Mouse (Mus musculus): ENCODE data around the gene Scn8a. TPM values are rescaled to one million over a fixed set of nuclear protein-coding genes. Genes with fewer than 3 reads are reported as not detected.

Gene Scn8a
- total and polyA plus RNA-seq, 3 experiments = 0.02 TPM; not detected in 2

DNA sequence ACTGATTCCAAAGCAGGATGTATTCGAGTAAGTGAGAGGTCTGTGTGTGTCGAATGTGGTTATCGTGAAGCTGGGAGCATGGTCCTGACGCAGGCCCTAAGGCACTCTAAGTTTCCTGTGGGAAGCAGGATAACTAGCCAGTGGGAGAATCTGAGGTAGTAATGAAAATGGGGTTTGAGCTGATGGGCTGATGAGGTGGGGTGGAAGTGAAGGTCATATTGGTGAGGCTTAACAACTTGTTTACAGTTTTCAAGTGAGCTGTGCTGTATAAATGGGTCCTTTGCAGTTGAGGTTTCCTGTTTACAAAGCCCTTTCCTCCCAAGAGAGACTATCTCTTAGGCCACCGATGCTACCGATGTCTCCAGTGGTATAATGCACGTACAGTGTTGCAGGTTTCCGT is 36.1 kb downstream of the Scn8a start:
- WGBS = 36% methylated on average over 8 of the region's 8 CpGs
- intact Hi-C loops (cut with DNase I) = no loop called here

DNA sequence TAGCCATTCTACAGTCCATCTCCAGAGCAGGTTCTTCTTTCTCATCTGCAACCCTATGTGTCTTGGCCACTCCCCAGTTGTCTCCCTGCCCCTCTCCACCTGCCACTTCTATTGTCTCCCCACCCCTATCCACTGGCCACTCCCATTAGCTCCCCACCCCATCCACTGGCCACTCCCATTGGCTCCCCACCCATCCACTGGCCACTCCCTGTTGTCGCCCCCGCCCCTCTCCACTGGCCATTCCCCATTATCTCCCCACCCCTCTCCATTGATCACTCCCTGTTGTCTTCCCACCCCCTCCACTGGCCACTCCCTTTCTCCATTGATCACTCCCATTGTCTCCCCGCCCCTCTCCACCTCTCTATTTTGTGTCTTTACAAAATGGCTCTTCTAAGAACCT is 39.2 kb downstream of the Scn8a start:
- no peak overlapping the region for H3K4me3 ChIP-seq
- no peak overlapping the region for H3K9ac ChIP-seq (ENCODE audit: low read depth, low read length)
- TF ChIP-seq EP300 (IDR thresholded peaks at IDR 0.05; ENCODE audit: insufficient read depth, low read depth, low read length) (no peak), CTCF (IDR thresholded peaks at IDR 0.05) (no peak), POLR2A (IDR thresholded peaks at IDR 0.05; ENCODE audit: insufficient read depth, low read depth, low read length) (no peak)
- no peaks in the 10 kb centered on the region for H3K36me3 ChIP-seq (ENCODE audit: control insufficient read depth, insufficient read depth, low read length)
- intact Hi-C loops (cut with DNase I) = no loop called here
- no peaks in the 10 kb centered on the region for H3K27me3 ChIP-seq (ENCODE audit: control insufficient read depth, insufficient read depth, low read length)
- H3K79me2 ChIP-seq (replicated peaks; ENCODE audit: control insufficient read depth, insufficient read depth, low read length) = no peaks in the 10 kb centered on the region
- no peak for DNase-seq
- WGBS = 65% methylated on average over 3 of the region's 3 CpGs
- H3K27ac ChIP-seq = no peak overlapping the region
- H3K4me1 ChIP-seq (ENCODE audit: control insufficient read depth, insufficient read depth, low read length) = no peaks in the 10 kb centered on the region; the same call in 1 of the 2 replicates

More for the DNA sequence above, 36.1 kb downstream of the Scn8a start:
- Histone ChIP-seq H3K27ac (no peak overlapping the region), H3K4me1 (ENCODE audit: control insufficient read depth, insufficient read depth, low read length) (no peaks in the 10 kb centered on the region; the same call in 1 of the 2 replicates), H3K36me3 (ENCODE audit: control insufficient read depth, insufficient read depth, low read length) (no peaks in the 10 kb centered on the region), H3K9ac (ENCODE audit: low read depth, low read length) (no peak overlapping the region), H3K27me3 (ENCODE audit: control insufficient read depth, insufficient read depth, low read length) (no peaks in the 10 kb centered on the region), H3K79me2 (replicated peaks; ENCODE audit: control insufficient read depth, insufficient read depth, low read length) (no peaks in the 10 kb centered on the region), H3K4me3 (no peak overlapping the region)
- no peak for DNase-seq
- TF ChIP-seq CTCF (IDR thresholded peaks at IDR 0.05) = no peak

DNA sequence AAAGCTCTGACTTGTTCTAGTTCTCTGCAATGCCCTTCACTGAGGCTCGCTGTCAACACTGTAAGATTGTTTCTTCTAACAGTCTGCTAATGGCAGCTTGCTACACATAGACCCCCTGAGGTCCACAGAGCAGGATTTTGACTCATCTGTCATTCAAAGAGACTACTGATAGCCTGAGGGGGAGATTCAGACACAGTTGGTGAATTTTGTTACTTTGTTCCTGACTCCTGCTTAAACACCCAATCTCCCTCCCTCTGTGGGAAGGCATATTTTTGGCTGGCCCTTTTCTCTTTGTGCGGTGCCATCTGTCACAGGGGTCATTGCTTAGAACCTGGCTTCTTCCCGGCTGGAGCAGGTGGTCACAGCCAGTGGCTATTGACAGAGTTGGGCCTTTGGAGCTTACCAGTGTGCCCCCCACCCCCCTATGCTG is 40.1 kb downstream of the Scn8a start:
- Histone ChIP-seq H3K27me3 (ENCODE audit: control insufficient read depth, insufficient read depth, low read length) (no peaks in the 10 kb centered on the region), H3K79me2 (replicated peaks; ENCODE audit: control insufficient read depth, insufficient read depth, low read length) (no peaks in the 10 kb centered on the region), H3K27ac (no peak overlapping the region), H3K9ac (ENCODE audit: low read depth, low read length) (no peak overlapping the region), H3K4me3 (no peak overlapping the region), H3K36me3 (ENCODE audit: control insufficient read depth, insufficient read depth, low read length) (no peaks in the 10 kb centered on the region), H3K4me1 (ENCODE audit: control insufficient read depth, insufficient read depth, low read length) (no peaks in the 10 kb centered on the region; the same call in 1 of the 2 replicates)
- no peak for TF ChIP-seq POLR2A (IDR thresholded peaks at IDR 0.05; ENCODE audit: insufficient read depth, low read depth, low read length)
- no peak for TF ChIP-seq EP300 (IDR thresholded peaks at IDR 0.05; ENCODE audit: insufficient read depth, low read depth, low read length)
- TF ChIP-seq CTCF (IDR thresholded peaks at IDR 0.05) = no peak
- 59% methylated on average over 3 of the region's 3 CpGs for WGBS
- DNase-seq = no peak
- intact Hi-C loops (cut with DNase I) = no loop called here

DNA sequence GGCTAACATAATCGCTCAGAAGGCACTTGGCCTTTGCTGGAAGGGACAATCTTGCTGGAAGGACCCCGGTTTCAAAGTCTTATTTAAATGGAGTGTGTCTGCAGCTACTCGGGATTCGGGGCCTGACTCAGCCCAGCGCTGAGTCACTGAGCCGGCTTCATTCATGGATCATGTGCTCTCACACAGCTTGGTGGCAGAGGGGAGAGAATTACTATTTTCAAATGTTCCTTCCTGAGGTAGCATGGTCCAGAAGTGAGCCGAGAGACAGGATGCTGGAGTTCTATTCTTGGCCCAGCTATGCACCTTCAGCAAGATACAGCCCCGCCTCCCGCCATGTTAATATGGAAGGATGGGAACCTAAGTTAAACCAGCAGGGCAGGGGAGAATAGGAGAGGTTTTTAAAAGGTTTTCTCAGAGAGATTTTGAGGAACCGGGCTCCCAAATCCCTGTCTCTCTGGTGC is 40.8 kb downstream of the Scn8a start:
- no peak for DNase-seq
- TF ChIP-seq EP300 (IDR thresholded peaks at IDR 0.05; ENCODE audit: insufficient read depth, low read depth, low read length) = no peak
- no peak for TF ChIP-seq CTCF (IDR thresholded peaks at IDR 0.05)
- no peak for TF ChIP-seq POLR2A (IDR thresholded peaks at IDR 0.05; ENCODE audit: insufficient read depth, low read depth, low read length)
- H3K79me2 ChIP-seq (replicated peaks; ENCODE audit: control insufficient read depth, insufficient read depth, low read length) = no peaks in the 10 kb centered on the region
- H3K27ac ChIP-seq = no peak overlapping the region
- intact Hi-C loops (cut with DNase I) = no loop called here
- H3K4me3 ChIP-seq = no peak overlapping the region
- 41% methylated on average over 10 of the region's 10 CpGs for WGBS
- H3K9ac ChIP-seq (ENCODE audit: low read depth, low read length) = no peak overlapping the region
- no peaks in the 10 kb centered on the region for H3K36me3 ChIP-seq (ENCODE audit: control insufficient read depth, insufficient read depth, low read length)
- H3K4me1 ChIP-seq (ENCODE audit: control insufficient read depth, insufficient read depth, low read length) = no peaks in the 10 kb centered on the region; the same call in 1 of the 2 replicates
- H3K27me3 ChIP-seq (ENCODE audit: control insufficient read depth, insufficient read depth, low read length) = peaks cover 1% of the 10 kb centered on the region; the same call in 1 of the 2 replicates

DNA sequence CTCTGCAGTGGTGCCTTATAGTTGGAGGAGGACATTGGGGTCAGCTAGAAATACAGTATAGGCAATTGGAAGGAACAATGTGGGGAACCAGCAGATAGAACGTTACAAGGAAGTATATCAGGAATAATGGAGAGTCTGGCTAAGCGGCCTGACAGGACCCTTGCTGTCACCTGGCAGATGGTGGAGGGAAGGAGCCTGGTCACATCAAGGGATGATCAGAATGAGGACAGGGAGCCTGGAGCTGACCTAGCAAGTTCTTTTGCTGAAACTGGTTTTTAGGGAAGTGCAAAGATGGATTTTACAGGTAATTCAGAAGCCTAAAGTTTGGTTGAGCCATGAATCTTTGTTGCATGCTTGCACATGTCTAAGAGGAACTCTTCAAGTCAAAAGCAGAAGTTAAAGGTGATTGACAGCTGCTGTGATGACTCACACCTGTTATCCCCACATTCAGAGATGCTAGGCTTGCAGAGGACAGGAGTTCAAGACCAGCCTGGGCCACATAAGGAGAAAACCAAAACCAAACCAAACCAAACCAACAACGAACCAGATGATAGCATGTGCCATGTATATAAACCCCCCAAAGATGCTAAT is 43.1 kb downstream of the Scn8a start:
- no peaks in the 10 kb centered on the region for H3K36me3 ChIP-seq (ENCODE audit: control insufficient read depth, insufficient read depth, low read length)
- intact Hi-C loops (cut with DNase I) = no loop called here
- WGBS = 74% methylated on average over 3 of the region's 3 CpGs
- H3K9ac ChIP-seq (ENCODE audit: low read depth, low read length) = no peak overlapping the region
- H3K27me3 ChIP-seq (ENCODE audit: control insufficient read depth, insufficient read depth, low read length) = peaks cover 1% of the 10 kb centered on the region; the same call in 1 of the 2 replicates
- TF ChIP-seq POLR2A (IDR thresholded peaks at IDR 0.05; ENCODE audit: insufficient read depth, low read depth, low read length) (no peak), EP300 (IDR thresholded peaks at IDR 0.05; ENCODE audit: insufficient read depth, low read depth, low read length) (no peak), CTCF (IDR thresholded peaks at IDR 0.05) (no peak)
- no peak overlapping the region for H3K27ac ChIP-seq
- H3K4me1 ChIP-seq (ENCODE audit: control insufficient read depth, insufficient read depth, low read length) = no peaks in the 10 kb centered on the region
- no peak overlapping the region for H3K4me3 ChIP-seq
- no peaks in the 10 kb centered on the region for H3K79me2 ChIP-seq (replicated peaks; ENCODE audit: control insufficient read depth, insufficient read depth, low read length)
- DNase-seq = no peak

DNA sequence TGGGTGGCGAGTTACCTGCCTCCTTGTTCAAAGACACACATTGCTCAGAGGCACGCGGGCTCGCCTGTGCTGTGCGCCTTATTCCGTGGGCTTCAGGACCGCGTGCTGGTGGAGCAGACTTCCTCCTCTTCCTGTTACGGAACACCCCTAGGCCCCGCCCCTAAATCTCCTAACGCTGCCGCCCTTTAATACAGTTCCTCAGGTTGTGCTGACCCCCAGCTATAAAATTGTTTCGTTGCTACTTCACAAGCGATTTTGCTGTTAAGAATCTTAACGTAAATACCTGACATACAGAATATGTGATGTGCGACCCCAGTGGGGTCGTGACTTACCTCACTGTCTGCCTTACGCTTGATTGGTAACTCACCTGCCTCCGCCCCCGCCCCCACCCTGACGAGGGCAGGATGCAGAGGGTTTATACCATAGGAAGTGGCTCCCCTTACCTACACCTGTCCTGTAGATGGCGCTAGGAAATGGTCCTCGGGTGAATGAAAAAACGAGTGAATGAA is 45.1 kb downstream of the Scn8a start:
- TF ChIP-seq EP300 (IDR thresholded peaks at IDR 0.05; ENCODE audit: insufficient read depth, low read depth, low read length) = no peak
- TF ChIP-seq CTCF (IDR thresholded peaks at IDR 0.05) = peak; percentile 33
- no peak for DNase-seq
- Histone ChIP-seq H3K4me3 (no peak overlapping the region), H3K79me2 (replicated peaks; ENCODE audit: control insufficient read depth, insufficient read depth, low read length) (no peaks in the 10 kb centered on the region), H3K4me1 (ENCODE audit: control insufficient read depth, insufficient read depth, low read length) (no peaks in the 10 kb centered on the region), H3K27me3 (ENCODE audit: control insufficient read depth, insufficient read depth, low read length) (peaks cover 1% of the 10 kb centered on the region; the same call in 1 of the 2 replicates), H3K36me3 (ENCODE audit: control insufficient read depth, insufficient read depth, low read length) (no peaks in the 10 kb centered on the region), H3K27ac (no peak overlapping the region), H3K9ac (ENCODE audit: low read depth, low read length) (no peak overlapping the region)
- WGBS = 2% methylated on average over 24 of the region's 24 CpGs
- intact Hi-C loops (cut with DNase I) = no loop called here

Data from heart, adult 2 months (tissue).